Mouse (Mus musculus) thymus, postnatal 36 days (tissue): ENCODE results near the gene Fut11.
A peak's percentile ranks its signal among the peaks of the same experiment; 100 is the strongest.
"Not testable (repeated sequence)": the region's sequence is repeated elsewhere in the genome, so short reads cannot be mapped to it uniquely, and the experiment has no call there.

Experiments used
- DNase-seq, 2 experiments: peaks; one replicate each; pipeline ENCODE4 v3.0.0; 2022; ENCODE audit warnings: mixed read lengths in 2 of 2

Gene Fut11

GRCm38 (mm10) chr14:20677906-20678305, 16.9 kb upstream of the Fut11 start:
- no peak for DNase-seq

- DNase-seq: no peak
Observed at GRCm38 (mm10) chr14:20681742-20682141, 13.0 kb upstream of the Fut11 start.

DNA sequence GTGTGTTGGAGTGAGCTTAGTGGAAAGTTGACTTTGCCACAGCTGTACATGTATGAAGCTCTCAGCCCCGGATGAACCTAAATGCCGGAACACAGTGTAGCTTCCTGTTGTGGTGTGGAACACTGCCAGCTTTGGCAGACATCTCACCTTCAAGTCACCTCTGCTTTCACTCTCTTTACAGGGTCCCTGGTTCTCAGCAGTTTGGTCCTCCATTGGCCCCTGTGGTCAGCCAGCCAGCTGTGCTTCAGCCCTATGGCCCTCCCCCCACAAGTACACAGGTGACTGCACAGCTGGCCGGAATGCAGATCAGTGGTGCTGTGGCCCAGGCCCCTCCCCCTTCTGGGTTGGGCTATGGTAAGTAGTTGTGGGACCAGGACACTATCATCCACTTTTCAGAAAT, 12.3 kb upstream of the Fut11 start:
- DNase-seq: peak; percentile 73 to 80

DNA sequence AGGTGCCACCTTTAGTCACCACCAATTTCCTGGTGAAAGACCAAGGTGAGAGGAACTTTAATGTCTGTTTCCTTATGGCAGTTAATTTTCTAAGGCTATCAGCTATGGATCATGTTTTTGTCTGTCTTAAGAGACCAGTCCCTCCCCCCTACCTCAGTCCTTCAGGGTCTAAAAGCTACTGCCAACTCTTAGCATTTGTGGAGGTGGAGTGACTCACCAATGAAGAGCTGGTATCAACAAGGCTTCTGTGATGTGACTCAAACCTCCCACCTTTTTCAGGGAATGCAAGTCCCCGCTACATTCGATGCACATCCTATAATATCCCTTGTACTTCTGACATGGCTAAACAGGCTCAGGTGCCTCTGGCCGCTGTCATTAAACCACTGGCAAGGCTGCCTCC, 8.2 kb upstream of the Fut11 start:
- DNase-seq: no peak

- DNase-seq: no peak
Observed at GRCm38 (mm10) chr14:20689009-20689408, 5.8 kb upstream of the Fut11 start.

- DNase-seq: no peak
Observed at GRCm38 (mm10) chr14:20691772-20692171, 3.0 kb upstream of the Fut11 start.

DNA sequence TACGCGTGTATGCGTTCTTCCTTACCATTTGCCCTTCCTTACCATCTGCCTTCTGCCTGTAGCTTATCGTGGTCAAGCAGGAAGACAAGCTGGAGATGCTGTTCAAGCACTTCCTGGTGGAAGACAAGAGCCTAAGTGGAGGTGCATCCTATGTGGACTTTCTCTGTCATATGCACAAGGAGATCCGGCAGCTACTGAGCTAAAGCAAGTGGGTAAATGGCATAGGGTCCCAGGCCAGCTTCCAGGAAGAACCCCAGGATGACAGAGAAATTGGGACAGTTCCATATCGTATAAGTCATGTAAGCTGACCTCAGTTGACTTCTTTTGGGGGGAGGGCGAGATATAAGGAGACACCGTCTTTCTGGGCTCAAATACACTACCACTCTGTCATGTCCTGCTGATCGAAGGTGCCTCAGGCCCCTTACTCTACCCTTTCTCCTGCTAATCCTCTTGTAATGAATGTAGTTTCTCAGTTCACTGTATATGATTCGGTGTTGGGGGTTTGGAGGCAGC, 1.1 kb upstream of the Fut11 start:
- no peak for DNase-seq

DNA sequence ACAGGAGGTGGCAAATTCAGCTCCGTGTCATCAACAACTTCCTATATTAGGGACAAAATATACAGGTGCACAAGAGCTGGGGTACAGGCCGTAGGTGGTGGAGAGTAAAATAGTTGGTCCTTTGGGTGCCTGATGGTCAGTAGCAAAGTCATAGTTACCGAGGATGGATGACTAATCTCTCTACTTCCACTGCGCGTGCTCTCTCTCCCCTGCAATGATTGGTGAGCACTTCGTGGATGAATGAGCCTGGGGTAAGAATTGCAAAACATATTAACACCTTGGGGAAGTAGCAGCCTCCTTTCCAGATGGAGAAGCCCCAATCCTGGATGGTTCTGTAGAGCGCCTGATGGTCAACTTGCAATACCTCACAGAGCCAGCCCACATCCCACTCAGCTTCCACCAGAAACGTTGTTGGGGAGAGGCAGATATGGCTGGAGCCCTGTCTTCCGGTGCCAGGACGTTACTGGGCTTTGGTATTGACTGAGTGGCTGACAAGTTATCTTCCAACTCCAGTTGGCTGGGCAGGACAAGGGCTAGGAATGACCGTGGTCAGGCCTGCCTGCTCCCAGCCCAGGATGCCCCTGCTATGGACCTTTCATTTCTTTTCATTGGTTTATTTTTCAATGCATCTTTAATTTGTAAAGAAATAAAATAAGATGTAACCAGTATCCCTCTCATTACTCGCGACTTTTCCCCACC, 434 bp upstream of the Fut11 start:
- peak; percentile 7 to 35 for DNase-seq

GRCm38 (mm10) chr14:20695761-20696520, 1.2 kb downstream of the Fut11 start:
- no peak for DNase-seq

DNA sequence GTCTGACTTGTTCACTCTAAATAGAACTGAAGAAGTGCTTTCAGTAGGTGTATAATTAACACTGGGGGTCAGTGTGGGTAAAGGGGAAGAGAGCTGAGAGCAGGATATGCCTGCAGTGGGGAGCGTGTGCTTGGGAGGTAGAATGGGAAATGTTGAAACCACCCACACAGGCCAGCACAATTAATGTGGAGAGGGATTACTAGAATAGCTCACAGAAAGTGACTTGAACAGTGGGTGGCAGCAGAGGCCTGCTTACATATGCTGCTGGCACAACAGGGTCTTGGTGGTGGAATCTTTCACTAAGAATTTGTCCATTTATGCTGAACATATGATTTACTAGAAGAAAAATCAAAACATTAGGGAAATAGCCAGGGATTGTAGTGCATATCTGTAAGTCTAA, 2.2 kb downstream of the Fut11 start:
- peak; percentile 47 for DNase-seq

DNA sequence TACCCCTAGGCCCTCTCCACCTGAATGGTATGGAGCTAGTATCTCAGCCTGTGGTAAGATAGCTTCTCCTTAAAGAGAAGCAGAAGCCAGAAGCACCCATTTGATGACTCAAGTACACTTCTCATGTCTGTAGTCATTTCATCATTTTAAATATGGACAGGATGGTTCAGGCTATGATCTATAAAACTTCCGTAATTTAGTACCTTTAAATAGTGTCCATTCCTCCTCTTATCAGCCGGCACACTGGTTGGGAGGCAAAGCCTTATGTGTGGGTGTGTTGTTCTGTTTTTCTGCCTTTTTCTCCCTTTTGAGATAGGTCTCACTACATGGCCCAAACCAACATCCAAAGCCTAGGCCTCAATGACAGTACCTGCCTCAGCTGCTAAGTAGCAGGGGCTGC, 3.7 kb downstream of the Fut11 start:
- DNase-seq: no peak

DNA sequence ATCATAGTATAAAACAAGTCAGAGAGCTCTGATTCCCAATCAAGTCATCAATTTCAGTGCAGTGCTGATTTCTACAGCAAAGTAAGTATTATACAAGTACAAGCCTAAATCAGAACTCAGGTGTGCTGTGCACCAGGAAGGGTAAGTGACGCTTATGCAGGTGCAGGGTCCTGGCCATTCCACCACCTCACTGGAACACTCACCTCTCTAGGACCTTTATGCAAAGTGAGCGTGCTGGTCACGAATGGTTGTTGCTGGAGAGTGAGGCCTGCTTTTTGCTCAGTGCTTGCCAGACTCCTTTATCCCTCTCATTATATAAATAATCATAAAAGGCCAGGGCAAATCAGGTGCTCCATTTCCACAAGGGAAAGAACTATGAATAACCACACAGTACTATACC, 5.6 kb downstream of the Fut11 start:
- no peak for DNase-seq

- DNase-seq: no peak
Observed at GRCm38 (mm10) chr14:20701554-20701953, 6.8 kb downstream of the Fut11 start.

DNA sequence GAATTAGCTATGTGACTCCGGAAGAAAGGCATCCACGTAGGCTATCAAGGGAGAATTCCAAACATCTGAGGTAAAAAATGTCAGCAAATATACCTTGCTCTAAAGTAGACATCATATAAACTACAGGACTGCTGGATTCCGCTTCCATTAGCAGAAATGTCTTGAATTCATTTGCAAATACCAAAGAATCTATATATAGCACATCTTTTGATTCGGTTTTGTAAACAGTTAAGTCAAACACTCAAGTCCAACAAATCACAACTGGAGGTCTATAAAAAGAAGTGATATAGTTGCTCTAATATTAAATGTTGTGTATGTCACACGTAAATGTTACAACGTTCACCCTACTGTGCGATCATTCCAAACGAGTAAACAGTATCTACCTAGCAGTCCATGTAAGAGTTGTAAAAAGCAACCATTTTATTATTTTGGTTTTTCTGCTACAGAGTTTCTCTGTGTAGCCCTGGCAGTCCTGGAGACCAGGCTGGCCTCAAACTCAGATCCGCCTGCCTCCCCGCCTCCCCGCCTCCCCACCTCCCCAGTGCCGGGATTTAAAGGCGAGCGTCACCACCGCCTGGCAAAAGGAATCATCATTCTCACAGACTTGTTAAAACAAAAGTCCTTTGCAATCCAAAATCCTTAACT, 7.5 kb downstream of the Fut11 start:
- DNase-seq: no peak

GRCm38 (mm10) chr14:20702741-20703381, 8.1 kb downstream of the Fut11 start, which contains the start of gene Chchd1:
Gene Chchd1, plus strand, starts transcription at chr14:20703006.
- DNase-seq: peak; percentile 80 to 83

DNA sequence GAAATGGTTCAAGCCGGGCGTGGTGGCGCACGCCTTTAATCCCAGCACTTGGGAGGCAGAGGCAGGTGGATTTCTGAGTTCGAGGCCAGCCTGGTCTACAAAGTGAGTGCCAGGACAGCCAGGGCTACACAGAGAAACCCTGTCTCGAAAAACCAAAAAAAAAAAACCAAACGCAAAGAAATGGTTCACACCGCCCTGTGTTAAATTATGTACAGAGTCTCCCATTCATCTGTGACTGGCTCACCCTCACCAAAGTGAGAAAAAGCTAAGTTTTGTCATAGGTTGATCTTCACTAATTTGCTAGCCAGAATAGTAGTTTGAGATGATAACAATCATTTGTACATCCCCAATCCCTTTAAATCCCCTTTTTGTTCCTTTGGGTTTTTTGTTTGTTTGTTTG, 8.7 kb downstream of the Fut11 start:
- not testable (repeated sequence) for DNase-seq

- peak; percentile 69 to 74 for DNase-seq
Observed at GRCm38 (mm10) chr14:20707201-20708190, 12.7 kb downstream of the Fut11 start, which contains the start of gene Zswim8. Gene Zswim8, plus strand, starts transcription at chr14:20707552.

GRCm38 (mm10) chr14:20708239-20708638, 13.5 kb downstream of the Fut11 start:
- DNase-seq: no peak

DNA sequence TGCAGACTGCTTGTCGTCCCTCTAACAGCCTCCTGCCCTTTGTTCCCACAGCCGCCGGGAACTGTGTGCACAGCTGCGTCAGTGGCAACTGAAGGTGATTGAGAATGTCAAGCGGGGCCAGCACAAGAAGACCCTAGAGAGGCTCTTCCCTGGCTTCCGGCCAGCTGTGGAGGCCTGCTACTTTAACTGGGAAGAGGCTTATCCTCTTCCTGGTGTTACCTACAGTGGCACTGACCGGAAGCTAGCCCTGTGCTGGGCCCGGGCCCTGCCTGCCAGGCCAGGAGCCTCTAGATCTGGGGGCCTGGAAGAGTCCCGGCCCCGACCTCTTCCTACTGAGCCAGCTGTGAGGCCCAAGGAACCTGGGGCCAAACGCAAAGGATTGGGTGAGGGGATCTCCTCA, 19.1 kb downstream of the Fut11 start:
- DNase-seq: no peak

DNA sequence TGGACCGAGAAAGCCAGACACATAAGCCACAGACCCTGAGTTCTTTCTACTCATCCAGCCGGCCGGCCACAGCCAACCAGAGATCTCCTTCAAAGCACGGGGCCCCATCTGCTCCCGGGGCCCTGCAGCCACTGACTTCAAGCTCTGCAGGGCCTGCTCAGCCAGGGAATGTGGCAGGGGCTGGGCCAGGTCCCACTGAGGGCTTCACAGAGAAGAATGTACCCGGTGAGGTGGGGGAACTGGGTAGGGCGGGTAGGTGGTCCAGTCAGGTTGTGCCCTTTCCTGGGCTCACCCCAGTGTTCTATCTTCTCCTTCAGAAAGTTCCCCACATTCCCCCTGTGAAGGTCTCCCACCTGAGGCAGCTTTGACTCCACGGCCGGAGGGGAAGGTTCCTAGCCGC, 23.7 kb downstream of the Fut11 start:
- DNase-seq: no peak

GRCm38 (mm10) chr14:20719767-20720166, 25.0 kb downstream of the Fut11 start:
- DNase-seq: no peak

DNA sequence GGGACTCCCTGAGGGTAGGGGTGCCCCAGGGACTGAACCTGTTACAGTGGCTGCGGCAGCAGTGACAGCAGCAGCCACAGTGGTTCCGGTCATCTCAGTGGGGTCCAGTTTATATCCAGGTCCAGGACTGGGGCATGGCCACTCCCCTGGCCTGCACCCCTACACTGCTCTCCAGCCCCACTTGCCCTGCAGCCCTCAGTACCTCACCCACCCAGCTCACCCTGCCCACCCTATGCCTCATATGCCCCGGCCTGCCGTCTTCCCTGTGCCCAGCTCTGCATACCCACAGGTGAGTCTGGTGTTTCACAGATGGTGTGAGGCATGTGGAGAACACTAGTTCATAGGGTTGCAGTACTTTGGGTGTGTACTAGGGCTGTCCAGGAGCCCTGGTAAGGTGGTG, 26.6 kb downstream of the Fut11 start:
- no peak for DNase-seq
